Mouse (Mus musculus) kidney, adult 2 months (tissue): Measurements from ENCODE around the gene Ano4.

Source experiments
- CTCF ChIP-seq: fragments of 200-500 bp; conservative IDR thresholded peaks from 2 replicates; pipeline ENCODE4 v1.5.1; 2011; ENCODE audit warnings: low read depth, mild to moderate bottlenecking, control low read depth, low read length, moderate library complexity, mixed read lengths; ENCODE audit not compliant: insufficient read depth, insufficient read length
- POLR2A ChIP-seq: fragments of 200-500 bp; IDR thresholded peaks from one replicate; pipeline ENCODE4 v1.6.1; 2011; ENCODE audit warnings: low read depth, low read length, control low read depth

- TF ChIP-seq POLR2A (no peak), CTCF (no peak)
Observed at GRCm38 (mm10) chr10:89092350-89093040, 252.1 kb downstream of the Ano4 start.
